Mouse (Mus musculus) lung, embryonic 14.5 days (tissue): ENCODE measurements around the gene Ccdc148. TPM values are rescaled to one million over a fixed set of nuclear protein-coding genes. Genes with fewer than 3 reads are reported as not detected.

Experiments
- ATAC-seq: fragments of 200-750 bp; cut with Nextera tagmentation; 2 replicates; pipeline ENCODE4 v1.8.0; 2017; ENCODE audit warnings: mild to moderate bottlenecking, moderate TSS enrichment, moderate library complexity; ENCODE audit not compliant: insufficient read depth
- DNase-seq: peaks from one replicate; pipeline ENCODE4 v3.0.0-alpha.2; 2015
- H3K27ac ChIP-seq: fragments of 300-500 bp; sonication (generic); 2 replicates; pipeline ENCODE4 v1.5.1; 2014; ENCODE audit warnings: low read depth, mild to moderate bottlenecking, moderate library complexity
- H3K27me3 ChIP-seq: fragments of 300-500 bp; sonication (generic); 2 replicates; pipeline ENCODE4 v1.6.1; 2014; ENCODE audit warnings: low read length, control low read depth; ENCODE audit not compliant: insufficient read depth
- H3K36me3 ChIP-seq: fragments of 300-500 bp; sonication (generic); 2 replicates; pipeline ENCODE4 v1.6.1; 2014; ENCODE audit warnings: control low read depth; ENCODE audit not compliant: insufficient read depth
- H3K4me1 ChIP-seq: fragments of 300-500 bp; sonication (generic); 2 replicates; pipeline ENCODE4 v1.6.1; 2014; ENCODE audit warnings: antibody characterized with exemption, control low read depth; ENCODE audit not compliant: insufficient read depth
- H3K4me2 ChIP-seq: fragments of 300-500 bp; sonication (generic); 2 replicates; pipeline ENCODE4 v1.6.1; 2014; ENCODE audit warnings: mild to moderate bottlenecking
- H3K4me3 ChIP-seq: fragments of 300-500 bp; sonication (generic); 2 replicates; pipeline ENCODE4 v1.5.1; 2014; ENCODE audit warnings: low read depth, low read length
- H3K9ac ChIP-seq: fragments of 300-500 bp; sonication (generic); 2 replicates; pipeline ENCODE4 v1.6.1; 2014
- H3K9me3 ChIP-seq: fragments of 300-500 bp; sonication (generic); 2 replicates; pipeline ENCODE4 v1.6.1; 2016; ENCODE audit warnings: low read depth, low read length, control low read depth
- CTCF ChIP-seq: IDR thresholded peaks from 2 replicates; pipeline ENCODE4 v1.5.1; 2016; ENCODE audit warnings: antibody characterized with exemption, low read depth
- WGBS: fragments of 180-500 bp; shearing (Covaris S2); extraction: QIAGEN DNeasy Blood & Tissue Kit; methylation state at CpG from one replicate; pipeline ENCODE4 v1.1.7; 2014; 5-methylcytosine and 5-hydroxymethylcytosine counted together
- polyA plus RNA-seq: library from polyadenylated mRNA; unstranded; fragments of >200 nt; fragmentation: Nextera tagmentation; extraction: Ambion mirVana; gene quantifications from 2 replicates; pipeline ENCODE4 v1.2.1, GENCODE M21; 2014

Ccdc148 gene
- polyA plus RNA-seq, 1 experiment from 2014 or later = 1.1 TPM

DNA sequence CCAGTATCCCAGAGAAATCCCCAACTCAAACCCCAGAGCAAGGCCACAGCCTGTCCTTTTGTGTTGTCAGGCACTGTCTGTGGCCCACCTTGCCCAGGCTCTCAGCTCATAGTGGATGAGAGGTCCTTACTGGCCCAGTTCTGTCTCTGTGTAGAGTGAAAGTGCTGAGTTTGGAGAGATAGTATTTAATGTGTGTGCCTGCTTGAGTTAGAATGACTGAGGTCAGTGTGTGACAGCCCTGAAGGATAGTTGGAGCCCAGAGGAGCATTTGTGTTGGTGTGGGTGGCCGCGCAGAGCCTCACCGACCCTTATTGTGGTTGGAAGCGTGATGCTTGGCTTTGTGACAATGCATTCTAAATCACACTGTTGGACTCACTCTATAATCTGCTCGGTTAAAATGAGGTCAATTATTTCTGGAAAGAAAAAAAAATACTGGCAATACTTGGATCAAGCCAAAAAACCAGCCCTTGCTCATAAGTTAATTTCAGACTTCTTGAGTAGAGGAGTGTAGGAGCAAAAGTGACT lies 29.2 kb upstream of the Ccdc148 start:
- DNase-seq (peak; percentile 44), ATAC-seq (no peak)
- peaks cover 3% of the 10 kb centered on the region; the same call in 1 of the 2 replicates for H3K4me1 ChIP-seq
- H3K4me3 ChIP-seq = no peak overlapping the region
- H3K4me2 ChIP-seq = no peak overlapping the region
- no peaks in the 10 kb centered on the region for H3K36me3 ChIP-seq
- H3K9ac ChIP-seq = no peak overlapping the region
- 59% methylated on average over 5 of the region's 5 CpGs for WGBS
- no peaks in the 10 kb centered on the region for H3K27me3 ChIP-seq
- no peak overlapping the region; the same call in 1 of the 2 replicates for H3K27ac ChIP-seq
- TF ChIP-seq CTCF = no peak
- H3K9me3 ChIP-seq = no peaks in the 10 kb centered on the region

DNA sequence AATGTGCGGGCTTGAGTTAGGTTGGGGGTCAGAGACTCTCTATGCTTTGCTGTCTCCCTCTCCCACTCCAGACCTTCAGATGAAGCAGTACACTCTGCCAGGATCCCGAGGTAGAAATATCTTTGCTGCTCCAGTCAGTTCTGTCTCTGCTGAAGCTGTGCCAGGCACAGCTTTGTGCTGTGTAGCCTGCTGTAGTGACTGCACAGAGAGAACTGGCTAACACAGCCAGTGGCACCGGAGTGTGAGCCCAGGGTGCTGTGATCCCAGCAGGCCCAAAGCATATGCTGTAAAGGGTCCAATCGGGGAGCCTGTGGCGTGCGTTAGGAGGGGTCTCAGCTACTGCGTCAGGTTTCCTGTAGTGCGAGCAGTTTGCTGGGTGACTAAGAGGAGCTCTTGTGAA lies 27.8 kb upstream of the Ccdc148 start:
- no peak for ATAC-seq
- WGBS = 84% methylated on average over 8 of the region's 8 CpGs
- Histone ChIP-seq H3K9ac (no peak overlapping the region), H3K4me1 (peaks cover 3% of the 10 kb centered on the region; the same call in 1 of the 2 replicates), H3K27me3 (no peaks in the 10 kb centered on the region), H3K36me3 (no peaks in the 10 kb centered on the region), H3K27ac (no peak overlapping the region), H3K9me3 (no peaks in the 10 kb centered on the region), H3K4me3 (no peak overlapping the region), H3K4me2 (no peak overlapping the region)
- TF ChIP-seq CTCF = no peak
- no peak for DNase-seq

DNA sequence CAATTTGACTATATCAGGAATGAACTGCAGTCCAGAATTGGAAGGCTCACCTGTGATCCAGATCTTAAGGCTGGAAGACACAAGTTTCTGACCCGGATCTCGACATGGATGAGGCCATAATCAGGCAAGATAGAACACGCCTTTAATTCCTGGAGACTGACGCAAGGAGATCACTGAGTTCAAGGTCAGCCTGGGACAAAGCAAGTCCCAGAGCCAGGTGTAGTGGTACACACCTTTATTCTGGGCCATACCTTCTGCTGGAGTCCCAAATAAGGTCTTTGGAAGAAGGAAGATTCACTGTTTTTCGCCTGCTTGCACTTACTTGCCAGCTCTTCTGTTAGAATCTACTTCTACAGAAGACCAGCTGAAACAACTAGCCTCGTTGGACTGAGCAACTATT lies 26.5 kb upstream of the Ccdc148 start:
- 92% methylated on average over 6 of the region's 6 CpGs for WGBS
- TF ChIP-seq CTCF = no peak
- Histone ChIP-seq H3K4me3 (no peak overlapping the region), H3K27ac (no peak overlapping the region), H3K27me3 (no peaks in the 10 kb centered on the region), H3K9ac (no peak overlapping the region), H3K4me1 (peaks cover 3% of the 10 kb centered on the region; the same call in 1 of the 2 replicates), H3K36me3 (no peaks in the 10 kb centered on the region), H3K4me2 (no peak overlapping the region), H3K9me3 (no peaks in the 10 kb centered on the region)
- DNase-seq (no peak), ATAC-seq (no peak)

DNA sequence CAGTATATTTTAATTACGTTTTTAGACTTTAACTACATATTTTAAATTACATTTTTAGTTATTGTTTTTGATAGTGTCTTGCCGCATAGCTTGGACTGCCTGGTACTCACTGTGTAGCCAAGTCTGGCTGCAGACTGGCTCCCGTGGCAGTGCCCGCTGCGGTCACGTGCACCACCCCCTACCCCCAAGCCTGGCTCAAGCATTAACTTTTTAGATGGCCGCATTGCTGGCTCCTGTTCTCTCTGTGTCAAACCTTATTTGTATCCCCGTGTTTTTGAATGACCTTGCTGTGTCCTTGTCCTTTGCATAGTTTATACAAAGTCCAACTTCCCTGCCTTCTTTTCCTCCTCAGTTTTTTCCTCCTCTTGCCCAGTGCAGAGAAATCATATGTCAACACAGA lies 25.6 kb upstream of the Ccdc148 start:
- H3K36me3 ChIP-seq = no peaks in the 10 kb centered on the region
- 95% methylated on average over 8 of the region's 8 CpGs for WGBS
- ATAC-seq (no peak), DNase-seq (no peak)
- no peak overlapping the region for H3K27ac ChIP-seq
- no peaks in the 10 kb centered on the region for H3K9me3 ChIP-seq
- no peaks in the 10 kb centered on the region for H3K27me3 ChIP-seq
- no peaks in the 10 kb centered on the region; the same call in 1 of the 2 replicates for H3K4me1 ChIP-seq
- no peak overlapping the region for H3K4me3 ChIP-seq
- no peak for TF ChIP-seq CTCF
- no peak overlapping the region for H3K9ac ChIP-seq
- no peak overlapping the region for H3K4me2 ChIP-seq

DNA sequence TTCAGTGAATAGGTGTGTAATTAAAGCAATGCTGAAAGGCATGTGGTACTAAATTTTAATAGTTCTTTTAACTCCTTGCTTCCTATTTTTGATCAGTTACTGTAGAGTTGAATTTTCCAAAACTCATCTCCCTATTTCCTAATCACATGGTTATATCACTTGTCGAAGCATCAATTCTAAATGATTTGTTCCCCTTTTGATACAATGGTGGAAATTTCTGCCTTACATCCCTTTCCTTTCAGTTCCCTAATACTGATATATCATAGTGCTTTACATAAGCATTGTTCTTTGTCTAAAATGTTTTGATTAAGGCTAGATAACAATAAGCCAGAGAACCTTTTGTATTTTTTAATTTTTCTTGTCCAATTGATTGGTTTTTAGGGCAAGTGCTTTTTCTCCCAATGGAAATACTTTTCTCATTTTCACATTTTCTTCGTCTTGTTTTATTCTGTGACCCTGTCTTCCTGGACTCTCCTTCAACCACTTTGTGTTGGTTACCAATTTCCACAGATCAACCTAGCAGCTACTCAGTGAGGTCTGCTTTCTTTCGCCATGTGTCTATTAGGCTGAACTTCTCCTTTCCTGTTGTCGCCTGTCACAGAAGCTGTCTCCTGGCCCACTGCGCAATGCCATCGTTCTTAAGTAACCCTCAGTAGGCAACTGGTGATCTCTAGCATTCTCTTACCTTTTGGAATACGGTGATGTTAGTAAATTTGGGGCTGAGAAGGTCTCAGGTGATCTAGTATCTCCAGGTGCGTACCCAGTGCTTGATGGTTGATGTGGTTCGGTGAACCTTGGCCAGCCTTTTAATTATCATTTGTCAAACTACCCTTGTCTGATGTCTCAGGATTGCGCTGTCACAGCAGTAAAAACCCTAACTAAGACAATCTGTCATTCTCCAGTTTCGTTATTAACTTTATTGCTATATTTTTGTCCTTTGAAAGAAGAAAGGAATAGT lies 23.9 kb upstream of the Ccdc148 start:
- H3K36me3 ChIP-seq = no peaks in the 10 kb centered on the region
- DNase-seq (no peak), ATAC-seq (no peak)
- H3K4me2 ChIP-seq = no peak overlapping the region
- no peak overlapping the region for H3K27ac ChIP-seq
- H3K9me3 ChIP-seq = no peaks in the 10 kb centered on the region
- no peak for TF ChIP-seq CTCF
- H3K9ac ChIP-seq = no peak overlapping the region
- H3K4me3 ChIP-seq = no peak overlapping the region
- H3K27me3 ChIP-seq = no peaks in the 10 kb centered on the region
- WGBS = 90% methylated on average over 11 of the region's 11 CpGs
- peaks cover 9% of the 10 kb centered on the region; the same call in 1 of the 2 replicates for H3K4me1 ChIP-seq

DNA sequence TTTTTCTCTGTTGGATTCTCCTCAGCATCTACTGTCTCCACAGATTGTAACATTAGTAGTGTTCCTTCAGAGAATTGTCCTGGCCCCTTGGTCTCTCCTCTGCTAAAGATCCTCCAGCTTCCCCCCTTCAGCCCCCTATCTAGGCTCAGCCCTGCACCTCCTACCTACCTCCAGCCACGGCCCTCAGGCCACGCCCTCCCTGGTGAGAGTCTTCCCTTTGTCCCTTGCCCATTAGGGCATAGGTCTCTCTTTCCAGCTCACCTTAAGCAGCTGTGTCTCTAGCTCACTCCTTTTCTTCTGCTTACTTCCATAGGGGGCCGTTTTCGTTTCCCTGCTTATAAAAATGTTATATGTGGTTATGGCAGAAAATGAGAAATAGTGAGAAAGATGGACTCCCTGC lies 23.1 kb upstream of the Ccdc148 start:
- WGBS = 82% methylated on average over 4 of the region's 4 CpGs
- TF ChIP-seq CTCF = no peak
- no peaks in the 10 kb centered on the region for H3K27me3 ChIP-seq
- H3K4me1 ChIP-seq = peaks cover 17% of the 10 kb centered on the region
- H3K4me3 ChIP-seq = no peak overlapping the region
- ATAC-seq (no peak), DNase-seq (no peak)
- no peak overlapping the region for H3K4me2 ChIP-seq
- no peaks in the 10 kb centered on the region for H3K36me3 ChIP-seq
- H3K9me3 ChIP-seq = no peaks in the 10 kb centered on the region
- H3K27ac ChIP-seq = no peak overlapping the region
- H3K9ac ChIP-seq = no peak overlapping the region

DNA sequence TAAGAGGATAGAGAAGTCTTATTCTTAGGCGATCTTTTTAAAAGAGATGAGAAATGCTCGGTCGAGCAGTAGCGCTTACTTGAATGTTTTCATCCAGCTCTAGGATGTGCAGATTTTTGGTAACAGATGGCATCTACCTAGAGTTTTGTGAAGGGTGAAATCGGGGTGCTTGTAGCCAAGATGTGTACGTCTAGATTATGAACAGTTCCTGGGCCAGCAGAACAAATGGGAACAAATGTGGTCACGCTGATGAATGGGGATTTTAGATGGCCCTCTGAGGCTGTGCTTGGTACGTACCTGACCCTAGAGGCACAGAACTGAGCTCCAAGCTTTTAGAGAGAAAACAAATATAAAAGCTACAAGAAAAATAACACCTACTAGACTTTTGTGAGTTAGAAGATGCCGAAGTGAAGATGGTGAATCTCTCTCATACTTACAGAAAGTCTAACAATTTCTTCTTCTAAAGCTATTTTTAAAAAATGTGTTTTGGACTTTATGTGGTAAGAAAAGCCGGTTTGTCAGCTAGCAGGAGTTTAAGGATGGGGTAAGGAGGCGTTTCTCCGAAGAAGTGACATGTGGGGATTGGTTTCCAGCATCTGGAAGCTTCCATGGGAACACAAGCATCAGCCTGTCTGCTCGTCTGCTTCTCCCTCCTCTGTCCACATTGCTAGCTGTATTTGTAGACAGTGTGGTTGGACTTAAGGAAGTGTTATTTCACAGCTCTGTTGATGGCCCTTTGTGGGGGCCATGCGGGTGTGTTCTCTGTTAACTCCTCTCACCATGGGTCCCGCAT lies 21.0 kb upstream of the Ccdc148 start:
- ATAC-seq = no peak
- no peaks in the 10 kb centered on the region for H3K36me3 ChIP-seq
- no peak for TF ChIP-seq CTCF
- no peak overlapping the region for H3K27ac ChIP-seq
- no peaks in the 10 kb centered on the region for H3K9me3 ChIP-seq
- H3K4me1 ChIP-seq = peaks cover 23% of the 10 kb centered on the region
- no peak overlapping the region for H3K9ac ChIP-seq
- no peak overlapping the region for H3K4me3 ChIP-seq
- H3K4me2 ChIP-seq = no peak overlapping the region
- no peak for DNase-seq
- WGBS = 82% methylated on average over 15 of the region's 15 CpGs
- no peaks in the 10 kb centered on the region for H3K27me3 ChIP-seq
